Mouse (Mus musculus) lung, postnatal 4 days (tissue): ENCODE results near the gene Cfap77.
"Not testable (repeated sequence)": the region's sequence is repeated elsewhere in the genome, so short reads cannot be mapped to it uniquely, and the experiment has no call there.

ENCODE experiments used
- DNase-seq, 2 experiments: peaks; one replicate each; pipeline ENCODE4 v3.0.0; 2021

Cfap77 gene

DNA sequence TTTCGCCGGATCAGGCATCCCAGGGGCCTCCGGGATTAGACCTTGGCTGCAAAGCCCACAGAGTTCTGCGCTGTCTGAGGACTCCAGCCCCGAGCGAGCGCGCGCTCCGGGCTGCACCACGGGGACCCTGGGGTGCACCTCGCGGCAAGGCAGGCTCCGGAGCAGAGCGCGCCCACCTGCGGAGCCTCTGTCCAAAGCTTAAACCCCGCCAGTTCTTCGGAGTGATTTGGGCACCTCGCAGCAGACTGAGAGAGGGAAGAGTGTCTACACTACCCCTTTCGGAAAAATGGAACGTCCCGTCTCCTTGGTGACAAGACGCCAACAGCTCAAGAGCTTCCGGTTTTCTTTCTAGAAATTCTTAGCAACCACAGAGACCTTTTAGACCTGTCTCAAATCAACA, at the start of gene Cfap77:
TSS of gene Cfap77 (minus strand) at position 76 of the 400 bp plus-strand sequence.
- peak; percentile 53 to 78 for DNase-seq

GRCm38 (mm10) chr2:29102416-29103377, 47.8 kb upstream of the Cfap77 start:
- not testable (repeated sequence) for DNase-seq

DNA sequence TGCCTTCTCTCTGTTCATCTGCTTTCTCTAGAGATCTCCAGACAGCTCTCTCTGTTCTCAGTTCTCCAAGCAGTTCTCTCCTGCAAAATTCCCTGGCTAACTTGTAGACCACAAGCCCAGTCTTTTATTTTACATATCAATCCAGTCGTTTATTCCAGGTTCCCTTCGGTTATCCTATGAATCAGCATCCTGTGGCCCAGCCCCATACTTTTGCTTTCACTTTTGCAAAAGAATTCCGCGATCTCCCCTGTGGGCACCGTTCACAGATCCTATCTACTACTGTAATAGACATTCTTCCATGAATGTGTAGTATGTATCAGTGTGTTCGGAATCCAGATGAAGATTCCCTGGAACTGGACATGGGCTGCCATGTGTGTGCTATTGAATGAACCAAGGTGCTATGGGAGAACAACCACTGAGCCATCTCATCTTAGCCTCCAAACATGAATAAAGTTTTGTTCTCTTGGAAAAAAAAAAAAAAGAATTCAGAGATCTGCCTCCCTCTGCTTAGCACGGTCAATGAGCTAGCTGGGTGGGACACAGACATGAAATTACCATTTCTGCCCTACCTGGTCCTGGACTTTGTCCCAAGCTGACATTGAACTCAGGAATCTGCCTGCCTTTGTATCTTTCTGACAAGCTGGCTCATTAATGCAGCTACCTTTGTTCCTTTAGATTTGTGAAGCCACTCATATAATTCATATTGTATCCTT, 46.1 kb upstream of the Cfap77 start:
- no peak for DNase-seq

DNA sequence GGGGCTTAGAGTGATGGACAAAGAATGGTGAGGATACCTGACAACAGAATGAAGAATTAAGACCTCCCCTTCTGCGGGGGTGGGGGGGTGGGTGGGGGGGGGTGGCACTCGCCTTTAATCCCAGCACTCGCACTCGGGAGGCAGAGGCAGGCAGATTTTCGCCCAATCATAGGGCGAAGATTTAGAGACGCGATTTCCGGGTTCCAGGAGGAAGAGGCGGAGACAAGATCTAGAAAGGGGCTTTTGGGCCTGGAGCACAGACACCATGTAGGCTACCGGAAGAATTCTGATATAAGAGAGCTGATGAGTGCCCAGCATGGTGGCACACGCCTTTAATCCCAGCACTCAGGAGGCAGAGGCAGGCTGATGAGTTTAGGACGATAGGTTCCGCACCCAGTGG, 44.8 kb upstream of the Cfap77 start:
- DNase-seq, result no peak

DNA sequence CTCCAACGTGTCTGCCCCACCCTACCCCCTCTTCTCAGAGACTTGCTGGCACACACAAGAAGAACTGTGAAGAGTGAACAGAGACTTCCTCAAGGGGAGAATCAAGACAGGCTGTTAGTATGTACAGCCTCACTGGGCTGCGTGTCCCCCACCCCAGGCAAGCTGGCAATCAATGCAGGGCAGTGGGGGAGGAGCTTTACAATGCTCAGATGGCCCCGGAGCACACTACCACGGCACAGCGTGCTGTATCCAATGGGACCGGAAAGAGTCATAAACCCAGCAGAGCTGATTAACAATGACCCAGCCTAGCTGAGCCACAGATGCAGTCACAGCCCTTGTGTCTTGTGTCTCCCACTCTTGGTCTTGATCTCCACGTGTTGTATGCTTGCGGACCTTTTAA, 43.9 kb upstream of the Cfap77 start:
- no peak for DNase-seq

GRCm38 (mm10) chr2:29097955-29098354, 43.1 kb upstream of the Cfap77 start:
- DNase-seq, result not testable (repeated sequence)

DNA sequence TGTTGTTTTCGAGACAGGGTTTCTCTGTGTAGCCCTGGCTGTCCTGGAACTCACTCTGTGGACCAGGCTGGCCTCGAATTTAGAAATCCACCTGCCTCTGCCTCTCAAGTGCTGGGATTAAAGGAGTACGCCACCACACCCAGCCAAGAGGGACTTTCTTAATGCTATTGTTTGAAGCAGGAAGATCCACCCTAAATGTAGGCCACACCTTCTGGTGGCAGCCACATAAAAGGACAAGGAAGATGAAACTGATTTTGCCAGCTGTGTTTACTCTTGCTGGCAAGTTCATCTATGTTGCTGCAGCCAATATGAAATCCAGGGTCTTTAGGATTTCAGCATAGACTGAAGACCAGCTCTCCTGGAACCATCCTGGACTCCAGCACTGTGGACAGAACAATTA, 42.6 kb upstream of the Cfap77 start:
- DNase-seq, result no peak

GRCm38 (mm10) chr2:29096751-29097150, 41.9 kb upstream of the Cfap77 start:
- no peak for DNase-seq

DNA sequence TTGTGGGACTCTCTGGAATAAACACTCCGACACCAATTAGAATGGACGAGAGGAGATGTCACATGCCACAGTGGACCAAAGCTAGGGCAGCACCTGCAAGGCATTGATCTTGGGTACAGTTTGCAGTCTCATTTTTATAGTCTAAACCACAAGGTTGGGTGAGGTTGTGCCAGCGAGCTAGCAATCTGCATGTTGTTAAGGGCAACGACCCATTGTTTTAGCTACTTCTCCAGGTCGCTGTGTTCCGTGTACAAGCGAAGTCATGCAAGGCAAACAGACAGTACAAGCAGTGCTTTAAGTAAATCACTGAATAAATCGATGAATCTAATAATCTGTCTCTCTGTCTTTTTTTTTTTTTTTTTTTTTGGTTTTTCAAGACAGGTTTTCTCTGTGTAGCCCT, 40.8 kb upstream of the Cfap77 start:
- DNase-seq, result no peak

DNA sequence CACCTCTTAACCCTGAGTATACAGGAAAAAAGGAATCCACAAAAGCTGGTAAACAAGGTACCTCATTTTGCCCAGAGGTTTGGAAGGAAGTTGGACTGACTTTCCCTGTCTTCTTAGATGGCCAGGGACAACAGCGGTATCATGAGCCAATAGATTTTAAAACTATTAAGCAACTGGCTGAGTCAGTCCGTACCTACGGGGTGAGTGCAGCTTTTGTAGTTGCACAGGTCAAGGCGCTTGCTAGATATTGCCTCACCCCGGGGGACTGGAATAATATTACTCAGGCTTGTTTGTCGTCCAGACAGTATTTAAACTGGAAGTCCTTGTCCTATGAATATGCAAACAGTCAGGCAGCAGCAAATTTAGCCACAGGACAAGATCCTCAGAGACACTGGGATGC, 34.4 kb upstream of the Cfap77 start:
- DNase-seq, result not testable (repeated sequence)

- no peak for DNase-seq
Observed at GRCm38 (mm10) chr2:29086026-29086425, 31.2 kb upstream of the Cfap77 start.

- no peak for DNase-seq
Observed at GRCm38 (mm10) chr2:29081965-29082364, 27.1 kb upstream of the Cfap77 start.

GRCm38 (mm10) chr2:29076226-29076625, 21.4 kb upstream of the Cfap77 start:
- no peak for DNase-seq

- DNase-seq, result no peak
Observed at GRCm38 (mm10) chr2:29075331-29076070, 20.6 kb upstream of the Cfap77 start.

DNA sequence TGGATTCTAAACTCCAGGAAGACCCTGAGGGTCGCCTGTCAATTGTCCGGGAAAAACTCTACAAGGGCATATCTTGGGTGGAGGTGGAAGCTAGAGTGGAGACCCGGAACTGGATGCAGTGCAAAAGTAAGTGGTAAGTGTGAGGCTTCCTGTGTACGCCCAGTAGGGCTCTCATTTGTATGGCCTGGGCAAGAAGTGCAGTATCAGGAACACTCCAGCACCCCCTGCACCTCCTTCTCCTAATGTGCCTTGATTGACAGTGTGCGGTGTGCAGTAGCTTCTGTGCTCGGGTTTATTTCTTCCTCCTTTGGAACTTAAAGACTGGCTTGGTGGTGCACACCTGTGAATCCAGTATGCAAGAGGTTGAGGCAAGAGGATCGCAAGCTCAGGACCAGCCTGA, 19.8 kb upstream of the Cfap77 start:
- DNase-seq, result no peak

GRCm38 (mm10) chr2:29066410-29066809, 11.5 kb upstream of the Cfap77 start:
- peak in 1 of 2 experiments; percentile 16 for DNase-seq

- DNase-seq, result no peak
Observed at GRCm38 (mm10) chr2:29065796-29066195, 10.9 kb upstream of the Cfap77 start.

- peak; percentile 92 to 94 for DNase-seq
Observed at GRCm38 (mm10) chr2:29060135-29060597, 5.3 kb upstream of the Cfap77 start, which contains the start of gene Ttf1. TSS of gene Ttf1 (plus strand) at chr2:29060262.

GRCm38 (mm10) chr2:29054545-29054935, 326 bp downstream of the Cfap77 start:
- no peak for DNase-seq

- DNase-seq, result peak; percentile 24 to 78
Observed at GRCm38 (mm10) chr2:29053802-29054544, 893 bp downstream of the Cfap77 start.

- peak; percentile 52 to 73 for DNase-seq
Observed at GRCm38 (mm10) chr2:29052943-29053454, 1.9 kb downstream of the Cfap77 start.

- DNase-seq, result no peak
Observed at GRCm38 (mm10) chr2:29051932-29052331, 2.9 kb downstream of the Cfap77 start.
